Mouse (Mus musculus) ES-E14 (cell line): ENCODE measurements at regions not wholly inside any gene's neighbourhood (a gene's known extent, or its start where the extent isn't known, plus 50 kb on each side); places are given as distances from the start of the nearest gene placed in this dataset.

Experiments used
- CHD2 ChIP-seq: IDR thresholded peaks from 2 replicates; pipeline ENCODE4 v1.6.1; 2014; ENCODE audit warnings: mild to moderate bottlenecking, low read depth, low read length, inconsistent platforms
- HCFC1 ChIP-seq: IDR thresholded peaks from 2 replicates; pipeline ENCODE4 v1.6.1; 2012; ENCODE audit warnings: low read length, inconsistent platforms, borderline replicate concordance; ENCODE audit not compliant: insufficient read depth
- MAFK ChIP-seq: IDR thresholded peaks from 2 replicates; pipeline ENCODE4 v1.6.1; 2014; ENCODE audit warnings: mild to moderate bottlenecking, low read depth, low read length, inconsistent platforms; ENCODE audit not compliant: insufficient read depth
- ZC3H11A ChIP-seq: IDR thresholded peaks from 2 replicates; pipeline ENCODE4 v1.6.1; 2012; ENCODE audit warnings: low read depth, mild to moderate bottlenecking, inconsistent platforms, low read length, borderline replicate concordance
- ZNF384 ChIP-seq: IDR thresholded peaks from 2 replicates; pipeline ENCODE4 v1.6.1; 2012; ENCODE audit warnings: low read depth, low read length, inconsistent platforms

- no peak for TF ChIP-seq CHD2
- no peak for TF ChIP-seq ZNF384
- TF ChIP-seq MAFK: no peak
- TF ChIP-seq HCFC1: no peak
- TF ChIP-seq ZC3H11A: no peak
These were observed 176.0 kb upstream of the Far2 start for GRCm38 (mm10) chr6:147871033-147871432.
